8 mouse cellular contexts compared by ENCODE assay signal in the genomic region with DNA sequence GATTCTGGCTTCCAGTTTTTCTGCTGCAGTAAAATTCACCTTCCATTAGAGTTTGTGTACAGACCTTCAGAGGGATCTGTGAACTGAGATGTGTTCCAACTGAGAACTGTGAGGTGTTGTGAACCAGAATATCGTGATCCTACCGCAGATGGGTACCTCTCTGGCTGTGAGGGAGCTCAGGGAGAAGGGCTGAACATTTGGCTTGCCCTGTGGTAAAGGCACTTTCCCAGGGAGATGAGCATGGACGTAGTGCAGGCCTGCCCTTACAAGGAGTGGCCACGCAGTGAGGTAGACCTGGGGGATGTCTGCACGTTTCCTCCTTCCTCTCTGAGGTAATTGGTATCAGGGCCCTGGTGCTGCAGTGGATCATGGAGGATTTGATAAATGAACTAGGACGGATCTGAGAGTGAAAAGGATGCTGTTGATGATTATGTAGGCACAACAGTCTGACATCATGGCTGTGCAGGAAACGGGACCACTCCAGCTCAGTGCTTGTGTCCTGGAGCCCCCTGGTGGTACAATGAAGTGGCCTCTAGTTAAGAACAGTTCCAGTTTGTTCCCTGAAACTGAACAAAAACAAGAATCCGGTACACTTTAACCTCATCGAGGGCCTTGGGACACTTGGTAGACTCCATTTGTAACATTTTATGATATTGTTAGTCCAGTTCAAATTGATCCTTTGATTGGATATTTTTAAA. TPM values are rescaled to one million over a fixed set of nuclear protein-coding genes. Genes with fewer than 3 reads are reported as not detected.
DNase-seq lines count a peak whose midpoint lies in the region; ATAC-seq and TF ChIP-seq lines count a peak whose summit lies in the region.
"Had no signal": no experiment of that assay in that cellular context is flagged by ENCODE, and none has a peak within 500 bp of the region (broad histone marks: within the 10 kb centered on the region; RNA-seq: fewer than 3 reads in every experiment).

No protein-coding gene starts in this region.

- H3K27ac ChIP-seq in hindbrain, embryonic 16.5 days (ENCODE audit: low read depth, low read length): no peak overlapping the region
- no peak overlapping the region for H3K27ac ChIP-seq in lung, postnatal 0 days (ENCODE audit: low read length)

- H3K36me3 ChIP-seq in hindbrain, embryonic 16.5 days (ENCODE audit: control insufficient read depth, insufficient read depth, low read length): peaks cover 7% of the 10 kb centered on the region; the same call in 1 of the 2 replicates
- no peaks in the 10 kb centered on the region for H3K36me3 ChIP-seq in lung, postnatal 0 days (ENCODE audit: insufficient read depth, low read length)

- WGBS in hindbrain, embryonic 16.5 days: 60% methylated on average over 9 of the region's 9 CpGs
- 55% methylated on average over 9 of the region's 9 CpGs for WGBS in lung, postnatal 0 days

- ATAC-seq in hindbrain, embryonic 16.5 days: peak; percentile 57; the same call in 1 of the 2 replicates
- peak; percentile 79 for ATAC-seq in lung, postnatal 0 days

- H3K27me3 ChIP-seq in hindbrain, embryonic 16.5 days (replicated peaks; ENCODE audit: control insufficient read depth, insufficient read depth, low read length): no peaks in the 10 kb centered on the region
- H3K27me3 ChIP-seq in lung, postnatal 0 days (replicated peaks; ENCODE audit: insufficient read depth, low read length): no peaks in the 10 kb centered on the region

- peak; percentile 45 for DNase-seq in ovary, postnatal 10 days (ENCODE audit: low spot score)
- no peak for DNase-seq in ovary, adult 18-20 months (ENCODE audit: low spot score)
- DNase-seq in T-cell, adult 2 months (ENCODE audit: low spot score): peak; percentile 60
- peak; percentile 85 for DNase-seq in embryo, embryonic 10.5 days (ENCODE audit: low spot score)
- DNase-seq in lung, postnatal 0 days (ENCODE audit: low spot score): peak; percentile 87
- peak; percentile 84 for DNase-seq in retina, postnatal 1 day

- H3K4me1 ChIP-seq in hindbrain, embryonic 16.5 days (ENCODE audit: control insufficient read depth, insufficient read depth, low read depth, low read length): no peaks in the 10 kb centered on the region
- no peaks in the 10 kb centered on the region for H3K4me1 ChIP-seq in lung, postnatal 0 days (ENCODE audit: insufficient read depth, low read depth, low read length)

- H3K9me3 ChIP-seq in hindbrain, embryonic 16.5 days (ENCODE audit: control insufficient read depth, low read length): no peaks in the 10 kb centered on the region
- H3K9me3 ChIP-seq in lung, postnatal 0 days (ENCODE audit: low read length): no peaks in the 10 kb centered on the region

- H3K4me3 ChIP-seq in hindbrain, embryonic 16.5 days (ENCODE audit: low read length): no peak overlapping the region
- no peak overlapping the region for H3K4me3 ChIP-seq in lung, postnatal 0 days (ENCODE audit: low read depth, low read length)
- H3K4me3 ChIP-seq: myocyte had no signal

- no peak overlapping the region for H3K9ac ChIP-seq in hindbrain, embryonic 16.5 days (ENCODE audit: low read depth, low read length)
- H3K9ac ChIP-seq in lung, postnatal 0 days (replicated peaks; ENCODE audit: low read depth): no peak overlapping the region

- no peak overlapping the region for H3K4me2 ChIP-seq in hindbrain, embryonic 16.5 days (ENCODE audit: low read length)
- no peak overlapping the region for H3K4me2 ChIP-seq in lung, postnatal 0 days (replicated peaks; ENCODE audit: low read depth, low read length)

- TF ChIP-seq CTCF in lung, postnatal 0 days (IDR thresholded peaks at IDR 0.05): peak; percentile 94

- TF ChIP-seq EP300 in lung, postnatal 0 days (IDR thresholded peaks at IDR 0.05): no peak

RNA-seq across cellular contexts. Expression of a gene that starts 8.3 kb away (rescaled TPM):
- polyA plus RNA-seq in hindbrain, embryonic 16.5 days (2015; fragmentation: Nextera tagmentation; extraction: Ambion mirVana): 8.3 and 9.2 TPM in 2 replicates
- 5.3 and 6.5 TPM in 2 replicates for polyA plus RNA-seq in lung, postnatal 0 days (2015; fragmentation: Nextera tagmentation; extraction: Ambion mirVana)

RNA-seq across cellular contexts. Expression of a gene that starts 20.4 kb away (rescaled TPM):
- 35.8 TPM in 2 replicates for polyA plus RNA-seq in hindbrain, embryonic 16.5 days (2015; fragmentation: Nextera tagmentation; extraction: Ambion mirVana)
- 5.4 and 6.1 TPM in 2 replicates for polyA plus RNA-seq in lung, postnatal 0 days (2015; fragmentation: Nextera tagmentation; extraction: Ambion mirVana)

RNA-seq across cellular contexts. Expression of a gene that starts 40.3 kb away (rescaled TPM):
- 0.31 and 0.45 TPM in 2 replicates for polyA plus RNA-seq in hindbrain, embryonic 16.5 days (2015; fragmentation: Nextera tagmentation; extraction: Ambion mirVana)
- polyA plus RNA-seq in lung, postnatal 0 days (2015; fragmentation: Nextera tagmentation; extraction: Ambion mirVana): 1.9 and 2.1 TPM in 2 replicates

RNA-seq across cellular contexts. Expression of a gene that starts 51.1 kb away (rescaled TPM):
- 0.19 and 0.33 TPM in 2 replicates for polyA plus RNA-seq in hindbrain, embryonic 16.5 days (2015; fragmentation: Nextera tagmentation; extraction: Ambion mirVana)
- polyA plus RNA-seq in lung, postnatal 0 days (2015; fragmentation: Nextera tagmentation; extraction: Ambion mirVana): 0.23 and 0.30 TPM in 2 replicates
